Mouse (Mus musculus): ENCODE data around the gene Zfp457. TPM values are rescaled to one million over a fixed set of nuclear protein-coding genes. Genes with fewer than 3 reads are reported as not detected.

The Zfp457 gene
- not detected for polyA plus RNA-seq (2015; fragmentation: Illumina TruSeq; extraction: RNeasy Lipid Tissue Mini Kit (QIAGEN cat#74804); ENCODE audit: insufficient read depth, low read depth, low replicate concordance)

GRCm38 (mm10) chr13:67305822-67306672, at the start of gene Zfp457:
Zfp457 (minus strand) TSS chr13:67306485.

GRCm38 (mm10) chr13:67332019-67332724, 25.9 kb upstream of the Zfp457 start, which contains the start of gene Zfp595:
Zfp595 (minus strand) TSS chr13:67332570.

GRCm38 (mm10) chr13:67278314-67278713, 28.0 kb downstream of the Zfp457 start, which contains the start of gene Zfp458:
Zfp458 (minus strand) TSS chr13:67278466.

Other genes starting within 250 kb of the Zfp457 start
- gene Zfp712, start 245.3 kb downstream of the Zfp457 start, polyA plus RNA-seq (2015; fragmentation: Illumina TruSeq; extraction: RNeasy Lipid Tissue Mini Kit (QIAGEN cat#74804); ENCODE audit: insufficient read depth, low read depth, low replicate concordance), result not detected
- 0.59 TPM for gene Zfp708, start 208.5 kb downstream of the Zfp457 start, polyA plus RNA-seq (2015; fragmentation: Illumina TruSeq; extraction: RNeasy Lipid Tissue Mini Kit (QIAGEN cat#74804); ENCODE audit: insufficient read depth, low read depth, low replicate concordance)
- 1.6 TPM for gene Gm28557, start 197.9 kb downstream of the Zfp457 start, polyA plus RNA-seq (2015; fragmentation: Illumina TruSeq; extraction: RNeasy Lipid Tissue Mini Kit (QIAGEN cat#74804); ENCODE audit: insufficient read depth, low read depth, low replicate concordance)
- gene Rslcan18, start 190.2 kb downstream of the Zfp457 start, polyA plus RNA-seq (2015; fragmentation: Illumina TruSeq; extraction: RNeasy Lipid Tissue Mini Kit (QIAGEN cat#74804); ENCODE audit: insufficient read depth, low read depth, low replicate concordance), result not detected
- 0.76 TPM for gene Zfp759, start 184.8 kb downstream of the Zfp457 start, polyA plus RNA-seq (2015; fragmentation: Illumina TruSeq; extraction: RNeasy Lipid Tissue Mini Kit (QIAGEN cat#74804); ENCODE audit: insufficient read depth, low read depth, low replicate concordance)
- 2.9 TPM for gene Rsl1, start 133.3 kb downstream of the Zfp457 start, polyA plus RNA-seq (2015; fragmentation: Illumina TruSeq; extraction: RNeasy Lipid Tissue Mini Kit (QIAGEN cat#74804); ENCODE audit: insufficient read depth, low read depth, low replicate concordance)
- gene Zfp455, start 112.0 kb downstream of the Zfp457 start, polyA plus RNA-seq (2015; fragmentation: Illumina TruSeq; extraction: RNeasy Lipid Tissue Mini Kit (QIAGEN cat#74804); ENCODE audit: insufficient read depth, low read depth, low replicate concordance), result 0.31 TPM
- gene Zfp458, start 28.0 kb downstream of the Zfp457 start, polyA plus RNA-seq (2015; fragmentation: Illumina TruSeq; extraction: RNeasy Lipid Tissue Mini Kit (QIAGEN cat#74804); ENCODE audit: insufficient read depth, low read depth, low replicate concordance), result 0.30 TPM
- gene Zfp595, start 26.1 kb upstream of the Zfp457 start, polyA plus RNA-seq (2015; fragmentation: Illumina TruSeq; extraction: RNeasy Lipid Tissue Mini Kit (QIAGEN cat#74804); ENCODE audit: insufficient read depth, low read depth, low replicate concordance), result 1.4 TPM
- gene Gm28044, start 54.1 kb upstream of the Zfp457 start, polyA plus RNA-seq (2015; fragmentation: Illumina TruSeq; extraction: RNeasy Lipid Tissue Mini Kit (QIAGEN cat#74804); ENCODE audit: insufficient read depth, low read depth, low replicate concordance), result not detected
- gene Zfp953, start 54.1 kb upstream of the Zfp457 start, polyA plus RNA-seq (2015; fragmentation: Illumina TruSeq; extraction: RNeasy Lipid Tissue Mini Kit (QIAGEN cat#74804); ENCODE audit: insufficient read depth, low read depth, low replicate concordance), result 0.57 TPM
- not detected for gene Gm28041, start 69.2 kb upstream of the Zfp457 start, polyA plus RNA-seq (2015; fragmentation: Illumina TruSeq; extraction: RNeasy Lipid Tissue Mini Kit (QIAGEN cat#74804); ENCODE audit: insufficient read depth, low read depth, low replicate concordance)
- 0.63 TPM for gene Zfp456, start 69.3 kb upstream of the Zfp457 start, polyA plus RNA-seq (2015; fragmentation: Illumina TruSeq; extraction: RNeasy Lipid Tissue Mini Kit (QIAGEN cat#74804); ENCODE audit: insufficient read depth, low read depth, low replicate concordance)
- gene Zfp429, start 93.3 kb upstream of the Zfp457 start, polyA plus RNA-seq (2015; fragmentation: Illumina TruSeq; extraction: RNeasy Lipid Tissue Mini Kit (QIAGEN cat#74804); ENCODE audit: insufficient read depth, low read depth, low replicate concordance), result 2.0 TPM
- gene Zfp459, start 114.9 kb upstream of the Zfp457 start, polyA plus RNA-seq (2015; fragmentation: Illumina TruSeq; extraction: RNeasy Lipid Tissue Mini Kit (QIAGEN cat#74804); ENCODE audit: insufficient read depth, low read depth, low replicate concordance), result 0.65 TPM
- 2.3 TPM for gene Zfp874a, start 145.1 kb upstream of the Zfp457 start, polyA plus RNA-seq (2015; fragmentation: Illumina TruSeq; extraction: RNeasy Lipid Tissue Mini Kit (QIAGEN cat#74804); ENCODE audit: insufficient read depth, low read depth, low replicate concordance)
- gene Zfp874b, start 177.8 kb upstream of the Zfp457 start, polyA plus RNA-seq (2015; fragmentation: Illumina TruSeq; extraction: RNeasy Lipid Tissue Mini Kit (QIAGEN cat#74804); ENCODE audit: insufficient read depth, low read depth, low replicate concordance), result 2.8 TPM
- 0.70 TPM for gene Zfp58, start 194.1 kb upstream of the Zfp457 start, polyA plus RNA-seq (2015; fragmentation: Illumina TruSeq; extraction: RNeasy Lipid Tissue Mini Kit (QIAGEN cat#74804); ENCODE audit: insufficient read depth, low read depth, low replicate concordance)
- gene Gm26965, start 219.7 kb upstream of the Zfp457 start, polyA plus RNA-seq (2015; fragmentation: Illumina TruSeq; extraction: RNeasy Lipid Tissue Mini Kit (QIAGEN cat#74804); ENCODE audit: insufficient read depth, low read depth, low replicate concordance), result 1.00 TPM
- gene Zfp87, start 219.7 kb upstream of the Zfp457 start, polyA plus RNA-seq (2015; fragmentation: Illumina TruSeq; extraction: RNeasy Lipid Tissue Mini Kit (QIAGEN cat#74804); ENCODE audit: insufficient read depth, low read depth, low replicate concordance), result 5.5 TPM
- 1.2 TPM for gene Zfp748, start 247.3 kb upstream of the Zfp457 start, polyA plus RNA-seq (2015; fragmentation: Illumina TruSeq; extraction: RNeasy Lipid Tissue Mini Kit (QIAGEN cat#74804); ENCODE audit: insufficient read depth, low read depth, low replicate concordance)